Mouse (Mus musculus): ENCODE data around the gene Iqcf1.
"Not testable (repeated sequence)": the region's sequence is repeated elsewhere in the genome, so short reads cannot be mapped to it uniquely, and the experiment has no call there.

Iqcf1 gene

DNA sequence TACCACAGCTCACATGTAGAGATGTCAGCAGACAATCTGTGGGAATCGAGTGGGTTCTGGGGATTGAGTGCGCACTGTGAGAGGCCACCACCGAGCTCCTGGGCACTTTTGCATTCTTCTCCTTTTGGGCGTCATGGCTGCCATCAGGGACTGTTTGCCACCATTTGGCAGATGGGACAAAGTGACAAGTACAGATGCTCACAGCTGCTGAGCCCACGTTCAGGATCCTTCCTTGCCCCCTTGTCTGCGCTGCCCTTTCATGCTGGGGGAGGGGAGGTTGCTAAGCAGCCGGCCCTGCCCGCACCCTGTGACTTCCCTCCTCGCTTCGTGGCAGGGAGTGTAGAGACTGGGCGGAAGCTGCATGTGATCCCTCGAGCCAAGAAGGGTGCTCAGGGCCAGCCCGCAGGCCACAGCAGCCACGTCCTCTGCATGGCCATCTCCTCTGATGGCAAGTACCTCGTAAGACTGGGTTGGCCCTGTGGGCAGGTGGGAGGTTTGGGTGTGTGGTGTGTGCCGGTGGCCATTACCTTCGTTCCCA, 17.1 kb upstream of the Iqcf1 start:
- no peak for DNase-seq (ENCODE audit: low spot score in 2 of 2)

DNA sequence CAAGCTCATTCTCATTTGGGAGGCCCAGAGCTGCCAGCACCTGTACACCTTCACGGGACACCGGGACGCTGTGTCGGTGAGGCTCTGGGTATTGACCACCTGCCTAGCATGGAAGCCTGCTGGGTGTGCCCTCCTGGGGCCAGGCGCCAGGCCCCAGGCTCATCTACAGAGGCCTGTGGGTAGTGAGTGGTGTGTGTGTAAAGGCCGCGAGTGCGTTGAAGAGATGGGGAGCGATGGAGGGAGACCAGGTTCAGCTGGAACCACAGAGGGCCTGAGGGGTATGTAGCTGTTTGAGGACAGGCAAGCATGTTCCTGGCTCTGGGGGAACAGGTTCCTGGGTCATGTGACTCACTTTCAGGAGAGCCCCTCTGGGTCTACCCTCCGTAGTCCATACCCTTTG, 16.6 kb upstream of the Iqcf1 start:
- no peak for DNase-seq (ENCODE audit: low spot score in 2 of 2)

GRCm38 (mm10) chr9:106483606-106484005, 16.2 kb upstream of the Iqcf1 start:
- no peak for DNase-seq (ENCODE audit: low spot score in 2 of 2)

DNA sequence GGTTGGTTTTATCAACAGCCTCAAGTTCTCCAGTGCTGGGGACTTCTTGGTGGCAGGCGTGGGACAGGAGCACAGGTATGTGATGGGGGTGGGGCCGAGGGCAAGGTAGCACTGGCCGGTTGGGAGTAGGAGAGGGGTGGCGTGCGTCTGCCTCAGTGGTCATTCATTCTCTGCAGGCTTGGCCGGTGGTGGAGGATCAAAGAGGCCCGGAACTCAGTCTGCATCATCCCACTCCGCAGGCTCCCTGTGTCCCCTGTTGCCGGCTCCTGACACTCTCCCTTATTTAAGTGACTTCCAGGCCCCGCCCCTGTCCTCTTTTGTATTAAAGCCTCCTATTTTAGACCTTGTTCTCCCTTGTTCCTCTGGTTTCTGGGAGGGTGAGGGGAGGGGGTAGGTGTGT, 14.7 kb upstream of the Iqcf1 start:
- no peak for DNase-seq (ENCODE audit: low spot score in 2 of 2)

- not testable (repeated sequence) for DNase-seq (ENCODE audit: low spot score in 2 of 2)
These were observed 12.2 kb upstream of the Iqcf1 start for GRCm38 (mm10) chr9:106487602-106488001.

DNA sequence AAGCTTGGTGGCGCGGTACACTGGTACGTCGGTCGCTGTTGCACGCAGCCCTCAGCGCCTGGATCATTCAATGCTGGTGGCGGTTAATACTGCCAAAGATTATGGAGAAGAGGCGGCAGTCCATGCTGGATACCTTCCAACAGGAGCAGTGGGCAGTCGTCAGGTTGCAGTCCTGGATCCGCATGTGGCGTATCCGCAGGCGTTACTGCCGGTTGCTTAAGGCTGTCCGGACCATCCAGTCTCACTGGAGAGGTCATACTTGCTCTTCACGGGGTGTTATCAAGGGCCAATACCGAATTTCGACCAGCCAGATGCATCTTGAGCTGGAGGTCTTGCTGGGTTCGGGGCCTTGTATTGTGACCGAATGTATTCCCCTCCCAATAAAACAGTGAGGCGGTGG, 2.1 kb downstream of the Iqcf1 start:
- no peak for DNase-seq (ENCODE audit: low spot score in 2 of 2)

DNA sequence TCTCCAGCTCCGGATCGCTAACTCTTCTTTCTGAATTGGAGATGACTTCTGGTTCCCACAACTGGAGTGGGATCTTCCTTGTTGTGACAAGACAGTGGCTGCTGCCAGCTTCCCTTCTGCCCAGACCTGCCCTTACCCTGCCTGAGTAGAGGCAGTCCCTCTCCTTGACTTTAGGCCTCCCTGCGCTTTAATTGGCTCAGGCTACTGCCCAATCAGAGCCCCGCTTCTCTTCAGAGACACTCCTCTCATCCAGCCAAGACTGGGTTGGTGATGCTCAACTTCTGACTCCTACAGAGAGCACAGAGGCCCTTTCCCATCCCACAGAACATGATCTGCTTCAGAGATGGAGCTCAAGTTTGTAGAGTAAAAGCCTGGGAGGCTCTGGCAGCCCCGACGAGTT, 4.5 kb downstream of the Iqcf1 start:
- no peak for DNase-seq (ENCODE audit: low spot score in 2 of 2)

DNA sequence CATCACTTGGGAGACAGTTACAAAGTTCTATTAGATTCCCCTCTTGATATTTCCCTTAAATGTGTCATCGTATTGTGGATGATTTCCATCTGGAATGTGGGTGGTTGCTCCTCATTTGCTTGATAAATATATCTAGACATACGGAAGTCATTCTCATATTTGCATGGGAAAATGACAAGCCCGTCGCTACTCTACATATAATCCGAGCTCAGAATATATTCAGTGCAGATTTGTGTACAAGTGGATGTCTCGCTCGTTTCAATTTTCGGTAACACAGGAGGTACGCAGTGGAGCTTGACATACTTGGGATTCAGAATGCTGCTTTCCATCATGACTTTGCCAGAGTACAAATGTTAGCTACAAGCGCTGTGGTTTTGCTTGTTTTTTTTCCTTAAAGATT, 9.6 kb downstream of the Iqcf1 start:
- DNase-seq (ENCODE audit: low spot score in 2 of 2), result no peak

GRCm38 (mm10) chr9:106512729-106513450, 13.1 kb downstream of the Iqcf1 start:
- DNase-seq (ENCODE audit: low spot score in 2 of 2), result no peak

- DNase-seq (ENCODE audit: low spot score in 2 of 2), result no peak
These were observed 13.8 kb downstream of the Iqcf1 start for GRCm38 (mm10) chr9:106513566-106513965.

DNA sequence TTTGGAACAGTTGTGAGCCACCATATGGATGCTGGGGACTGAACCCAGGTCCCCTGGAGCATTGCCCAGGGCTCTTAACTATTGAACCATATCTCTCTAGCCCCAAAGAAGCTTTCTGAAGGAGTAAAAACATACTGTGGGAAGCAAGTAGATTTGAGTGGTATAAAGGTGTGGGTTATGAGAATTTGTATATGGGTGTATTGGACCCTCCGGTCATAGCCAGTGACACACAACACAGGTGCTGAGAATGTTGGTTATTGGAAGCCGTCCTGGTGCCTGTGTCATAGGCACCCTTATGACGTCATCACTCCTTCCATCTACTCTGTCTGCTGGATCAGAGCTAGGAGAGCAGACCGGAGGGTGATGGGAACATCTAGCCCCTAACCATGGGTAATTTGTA, 14.5 kb downstream of the Iqcf1 start, which contains the start of gene Iqcf5:
TSS of gene Iqcf5 (plus strand) at position 301 of the 400 bp plus-strand sequence.
- DNase-seq (ENCODE audit: low spot score in 2 of 2), result no peak

DNA sequence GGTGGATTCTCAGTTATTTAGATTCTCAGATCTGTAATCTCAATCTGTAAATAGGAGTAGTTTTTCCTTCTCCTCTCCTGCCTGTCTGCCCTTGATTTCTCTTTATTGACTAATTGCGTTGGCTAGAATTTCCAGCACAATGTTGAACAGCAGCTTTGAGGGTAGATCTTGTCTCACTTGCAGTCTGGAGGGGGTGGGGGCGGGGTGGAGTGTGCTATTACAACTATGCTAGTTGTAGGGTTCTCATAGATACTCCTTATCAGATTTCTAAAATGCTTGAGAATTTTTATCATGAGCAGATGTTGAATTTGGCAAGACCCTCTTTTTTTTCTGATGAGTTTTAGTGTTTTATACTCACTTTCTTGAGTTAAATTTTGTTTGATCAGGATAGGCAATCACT, 19.7 kb downstream of the Iqcf1 start:
- no peak for DNase-seq (ENCODE audit: low spot score in 2 of 2)

- no peak for DNase-seq (ENCODE audit: low spot score in 2 of 2)
These were observed 20.1 kb downstream of the Iqcf1 start for GRCm38 (mm10) chr9:106519909-106520308.

GRCm38 (mm10) chr9:106531833-106532232, 32.1 kb downstream of the Iqcf1 start:
- DNase-seq (ENCODE audit: low spot score in 2 of 2), result no peak

DNA sequence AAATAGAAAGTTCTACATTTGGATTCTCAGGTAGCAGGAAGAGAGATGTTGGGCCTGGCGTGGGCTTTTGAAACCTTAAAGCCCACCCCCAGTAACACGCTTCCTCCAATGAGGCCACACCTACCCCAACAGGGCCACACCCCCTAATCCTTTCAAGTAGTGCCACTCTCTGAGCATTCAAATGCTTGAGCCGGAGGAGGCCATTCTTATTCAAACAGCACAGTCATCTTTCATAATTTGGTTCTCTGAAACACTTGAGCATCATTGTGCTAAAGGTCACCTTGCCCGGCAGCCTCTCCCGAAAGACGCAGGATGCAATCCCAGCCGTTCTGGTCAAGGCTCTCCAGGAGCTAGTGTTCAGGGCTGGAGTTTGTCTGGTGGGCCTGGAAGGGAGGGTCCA, 34.5 kb downstream of the Iqcf1 start:
- DNase-seq (ENCODE audit: low spot score in 2 of 2), result no peak

- no peak for DNase-seq (ENCODE audit: low spot score in 2 of 2)
These were observed 35.2 kb downstream of the Iqcf1 start for GRCm38 (mm10) chr9:106534975-106535374.

All from urinary bladder, adult 18-20 months (tissue).